Mouse (Mus musculus): ENCODE results near the gene Tmem19.

DNA sequence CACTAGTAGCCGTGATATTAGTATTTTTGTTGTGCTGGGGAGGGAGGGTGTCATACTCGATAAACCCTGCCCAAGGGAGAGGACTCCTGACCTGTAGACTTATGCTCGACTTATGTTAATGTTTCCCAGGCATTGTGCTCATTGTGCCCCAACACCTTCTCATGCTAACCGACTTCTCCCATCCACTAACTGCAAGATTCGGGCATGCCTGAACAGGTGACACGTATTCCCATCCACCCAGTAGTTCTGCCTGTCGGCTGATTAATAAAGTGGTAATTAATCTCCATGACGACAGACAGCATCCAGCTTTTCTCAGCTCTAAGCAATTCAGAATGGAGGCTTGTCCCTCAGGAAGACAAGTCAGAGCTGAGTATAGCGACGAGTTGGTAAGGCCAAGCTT, 13.3 kb downstream of the Tmem19 start:
- TF ChIP-seq CTCF (IDR thresholded peaks at IDR 0.05; ENCODE audit: low read depth) (no peak), EP300 (IDR thresholded peaks at IDR 0.05; ENCODE audit: low read depth) (no peak)
